Comparison of ENCODE assay signal across 23 mouse cellular contexts in the genomic region with DNA sequence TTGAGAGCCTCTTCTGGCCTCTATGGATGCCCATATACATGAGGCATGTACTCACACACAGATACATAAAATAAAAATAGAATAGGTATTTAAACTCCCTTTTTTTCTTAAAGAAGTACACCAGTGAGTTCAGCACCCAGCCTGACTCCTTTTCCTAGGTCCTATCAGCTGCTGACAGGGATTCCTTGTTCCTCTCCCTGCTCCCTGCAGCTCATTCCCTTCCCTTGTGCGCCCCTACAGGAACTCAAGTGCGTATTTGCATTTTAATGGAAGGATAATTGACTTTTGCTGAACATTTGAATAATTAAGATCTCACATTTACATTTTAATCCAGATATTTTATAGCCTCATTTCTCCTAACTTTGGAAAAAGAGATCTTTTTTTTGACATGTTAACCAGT.
DNase-seq lines count a peak whose midpoint lies in the region; ATAC-seq and TF ChIP-seq lines count a peak whose summit lies in the region.
"Had no signal": no experiment of that assay in that cellular context is flagged by ENCODE, and none has a peak within 500 bp of the region (broad histone marks: within the 10 kb centered on the region; RNA-seq: fewer than 3 reads in every experiment).

No protein-coding gene starts in this region.

- TF ChIP-seq POLR2A in brain, embryonic 14.5 days (IDR thresholded peaks at IDR 0.05; ENCODE audit: borderline replicate concordance, extremely low read depth, insufficient read depth, insufficient read length, poor library complexity, severe bottlenecking) = no peak

- H3K27ac ChIP-seq in forebrain, embryonic 16.5 days (ENCODE audit: low read length) = no peak overlapping the region
- H3K27ac ChIP-seq in forebrain, embryonic 11.5 days (ENCODE audit: low read depth, low read length) = no peak overlapping the region
- no peak overlapping the region for H3K27ac ChIP-seq in midbrain, embryonic 11.5 days (ENCODE audit: low read depth, low read length)
- no peak overlapping the region for H3K27ac ChIP-seq in midbrain, embryonic 13.5 days
- H3K27ac ChIP-seq: embryonic facial prominence, embryonic 10.5 days; embryonic facial prominence, embryonic 13.5 days; gastrocnemius, adult 2 months; hindbrain, embryonic 12.5 days; hindbrain, embryonic 15.5 days had no signal

- 30% methylated on average over 2 of the region's 2 CpGs for WGBS in forebrain, embryonic 16.5 days
- 31% methylated on average over 2 of the region's 2 CpGs for WGBS in forebrain, embryonic 11.5 days
- WGBS in midbrain, embryonic 11.5 days = 24% methylated on average over 2 of the region's 2 CpGs
- 18% methylated on average over 2 of the region's 2 CpGs for WGBS in midbrain, embryonic 13.5 days

- H3K4me3 ChIP-seq in forebrain, embryonic 16.5 days (replicated peaks; ENCODE audit: low read length) = no peak overlapping the region
- H3K4me3 ChIP-seq in forebrain, embryonic 11.5 days (ENCODE audit: low read depth, low read length) = no peak overlapping the region
- no peak overlapping the region for H3K4me3 ChIP-seq in midbrain, embryonic 11.5 days (ENCODE audit: low read depth, low read length)
- H3K4me3 ChIP-seq in midbrain, embryonic 13.5 days (replicated peaks) = no peak overlapping the region
- H3K4me3 ChIP-seq: embryonic facial prominence, embryonic 10.5 days; embryonic facial prominence, embryonic 13.5 days; erythroblast, embryonic 14.5 days; gastrocnemius, adult 2 months; hindbrain, embryonic 12.5 days; hindbrain, embryonic 15.5 days had no signal

- no peaks in the 10 kb centered on the region for H3K9me3 ChIP-seq in forebrain, embryonic 16.5 days (ENCODE audit: control insufficient read depth, low read length)
- H3K9me3 ChIP-seq in forebrain, embryonic 11.5 days (ENCODE audit: control insufficient read depth, low read length) = no peaks in the 10 kb centered on the region
- no peaks in the 10 kb centered on the region for H3K9me3 ChIP-seq in midbrain, embryonic 11.5 days (ENCODE audit: control insufficient read depth, low read length)
- H3K9me3 ChIP-seq in midbrain, embryonic 13.5 days = no peaks in the 10 kb centered on the region
- H3K9me3 ChIP-seq: embryonic facial prominence, embryonic 10.5 days; embryonic facial prominence, embryonic 13.5 days; hindbrain, embryonic 12.5 days; hindbrain, embryonic 15.5 days had no signal

- H3K4me1 ChIP-seq in forebrain, embryonic 16.5 days (replicated peaks; ENCODE audit: control insufficient read depth, insufficient read depth, low read length) = no peaks in the 10 kb centered on the region
- no peaks in the 10 kb centered on the region for H3K4me1 ChIP-seq in forebrain, embryonic 11.5 days (replicated peaks; ENCODE audit: control insufficient read depth, insufficient read depth, low read length)
- H3K4me1 ChIP-seq in midbrain, embryonic 11.5 days (ENCODE audit: control insufficient read depth, insufficient read depth, low read length) = no peaks in the 10 kb centered on the region
- H3K4me1 ChIP-seq in midbrain, embryonic 13.5 days (replicated peaks) = no peaks in the 10 kb centered on the region
- H3K4me1 ChIP-seq: embryonic facial prominence, embryonic 10.5 days; embryonic facial prominence, embryonic 13.5 days; hindbrain, embryonic 12.5 days; hindbrain, embryonic 15.5 days had no signal

- peak; percentile 71 for ATAC-seq in forebrain, embryonic 16.5 days
- no peak for ATAC-seq in forebrain, embryonic 11.5 days (replicated peaks; ENCODE audit: low FRiP score)
- no peak for ATAC-seq in midbrain, embryonic 11.5 days (ENCODE audit: low FRiP score)
- ATAC-seq in midbrain, embryonic 13.5 days = no peak
- ATAC-seq: CD4-positive, CD25-positive, alpha-beta regulatory T cell, adult 4 months had no signal

- peak; percentile 16; the same call in 1 of the 2 replicates for TF ChIP-seq CTCF in brain, embryonic 14.5 days (IDR thresholded peaks at IDR 0.05; ENCODE audit: borderline replicate concordance, extremely low read depth, insufficient read depth, insufficient read length)

- no peaks in the 10 kb centered on the region for H3K27me3 ChIP-seq in forebrain, embryonic 16.5 days (replicated peaks; ENCODE audit: control insufficient read depth, insufficient read depth, low read length)
- no peaks in the 10 kb centered on the region for H3K27me3 ChIP-seq in forebrain, embryonic 11.5 days (ENCODE audit: control insufficient read depth, insufficient read depth, low read length)
- H3K27me3 ChIP-seq in midbrain, embryonic 11.5 days (ENCODE audit: control insufficient read depth, insufficient read depth, low read length) = no peaks in the 10 kb centered on the region
- no peaks in the 10 kb centered on the region for H3K27me3 ChIP-seq in midbrain, embryonic 13.5 days
- H3K27me3 ChIP-seq: embryonic facial prominence, embryonic 13.5 days; hindbrain, embryonic 12.5 days; hindbrain, embryonic 15.5 days had no signal

- H3K4me2 ChIP-seq in forebrain, embryonic 16.5 days (ENCODE audit: low read length) = no peak overlapping the region
- H3K4me2 ChIP-seq in forebrain, embryonic 11.5 days (ENCODE audit: low read depth, low read length, severe bottlenecking) = no peak overlapping the region
- no peak overlapping the region for H3K4me2 ChIP-seq in midbrain, embryonic 11.5 days
- no peak overlapping the region for H3K4me2 ChIP-seq in midbrain, embryonic 13.5 days (replicated peaks)
- H3K4me2 ChIP-seq: embryonic facial prominence, embryonic 13.5 days; heart, embryonic 11.5 days; hindbrain, embryonic 12.5 days; hindbrain, embryonic 15.5 days had no signal

- no peaks in the 10 kb centered on the region for H3K36me3 ChIP-seq in forebrain, embryonic 16.5 days (ENCODE audit: control insufficient read depth, insufficient read depth)
- no peaks in the 10 kb centered on the region for H3K36me3 ChIP-seq in forebrain, embryonic 11.5 days (ENCODE audit: control insufficient read depth, insufficient read depth, low read length)
- no peaks in the 10 kb centered on the region for H3K36me3 ChIP-seq in midbrain, embryonic 11.5 days (ENCODE audit: control insufficient read depth, insufficient read depth, low read length)
- H3K36me3 ChIP-seq in midbrain, embryonic 13.5 days = no peaks in the 10 kb centered on the region
- H3K36me3 ChIP-seq: embryonic facial prominence, embryonic 10.5 days; embryonic facial prominence, embryonic 13.5 days; hindbrain, embryonic 12.5 days; hindbrain, embryonic 15.5 days had no signal

- H3K9ac ChIP-seq in forebrain, embryonic 16.5 days (replicated peaks; ENCODE audit: low read depth, low read length) = no peak overlapping the region
- no peak overlapping the region for H3K9ac ChIP-seq in forebrain, embryonic 11.5 days (ENCODE audit: low read length)
- no peak overlapping the region for H3K9ac ChIP-seq in midbrain, embryonic 11.5 days (ENCODE audit: low read length)
- H3K9ac ChIP-seq in midbrain, embryonic 13.5 days (replicated peaks) = no peak overlapping the region
- H3K9ac ChIP-seq: embryonic facial prominence, embryonic 13.5 days; hindbrain, embryonic 12.5 days; hindbrain, embryonic 15.5 days had no signal

- DNase-seq in forebrain, embryonic 11.5 days (ENCODE audit: low spot score) = no peak
- peak; percentile 23 for DNase-seq in midbrain, embryonic 11.5 days (ENCODE audit: low spot score, missing footprints)
- peak; percentile 60 for DNase-seq in brain, embryonic 14.5 days (ENCODE audit: low read depth)
- DNase-seq in layer of hippocampus, adult 9-11 months = no peak
- DNase-seq: adrenal gland, adult 2 months; adrenal gland, postnatal 14 days; cerebellum, adult 11-12 months; cerebellum, adult 8-10 months; cerebellum, postnatal 10 days; cerebellum, postnatal 36 days; embryo, embryonic 11 days; gastrocnemius, adult 2 months; gastrocnemius, postnatal 14 days; heart, adult 11 months had no signal

Comparison
In these comparisons a context has a peak if more than half of its experiments do, and no peak if none do; other contexts are left out.
1. DNase-seq: peak in midbrain, embryonic 11.5 days (single experiment) and brain, embryonic 14.5 days (single experiment); none in forebrain, embryonic 11.5 days (single experiment) and layer of hippocampus, adult 9-11 months (single experiment).